In genomic region chr11:43853046-43853445, GRCm38 (mm10) we compare ENCODE assay signal across 11 mouse cellular contexts.
"Had no signal": no experiment of that assay in that cellular context is flagged by ENCODE, and none has a peak within 500 bp of the region (broad histone marks: within the 10 kb centered on the region; RNA-seq: fewer than 3 reads in every experiment).

No protein-coding gene starts in this region.

- ATAC-seq: intestine, embryonic 16.5 days; liver, postnatal 0 days; midbrain, embryonic 16.5 days had no signal

- DNase-seq: kidney, adult 2 months; kidney, postnatal 14 days; liver; liver, embryonic 13.5 days; liver, postnatal 0 days; lung, postnatal 14 days; retina, postnatal 1 day; right cerebral cortex, postnatal 25 days; thymus, postnatal 36 days had no signal
